Mouse (Mus musculus): ENCODE data around the gene Sez6l. TPM values are rescaled to one million over a fixed set of nuclear protein-coding genes. Genes with fewer than 3 reads are reported as not detected.

Sez6l gene
- polyA plus RNA-seq, 1 experiment from 2014 or later = 16.0 TPM

DNA sequence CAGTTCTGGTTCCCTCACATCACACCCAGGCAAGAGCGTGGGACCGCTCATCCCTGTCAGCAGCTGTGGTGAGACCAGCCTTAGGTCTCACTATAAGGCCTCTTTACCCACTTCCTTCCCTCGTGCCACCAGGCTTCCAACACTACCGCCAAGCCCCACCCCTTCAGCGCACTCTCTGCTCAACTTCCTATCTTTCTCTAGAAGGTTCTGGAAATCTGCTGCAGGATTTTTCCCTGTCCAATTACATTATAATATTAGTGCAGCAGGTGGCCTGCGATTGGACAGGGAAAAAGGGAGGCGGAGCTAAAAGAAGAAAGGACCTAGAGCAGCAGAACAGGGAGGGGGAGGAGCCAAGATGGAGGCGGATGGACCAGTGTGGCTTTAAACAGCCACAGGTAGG is 94.0 kb downstream of the Sez6l start:
- peaks cover 46% of the 10 kb centered on the region for H3K4me1 ChIP-seq
- H3K4me3 ChIP-seq = no peak overlapping the region
- no peak overlapping the region for H3K9ac ChIP-seq
- no peaks in the 10 kb centered on the region for H3K36me3 ChIP-seq
- H3K27me3 ChIP-seq = no peaks in the 10 kb centered on the region; the same call in 1 of the 2 replicates
- H3K27ac ChIP-seq = peak overlapping the region; percentile 72
- no peak overlapping the region for H3K4me2 ChIP-seq (replicated peaks)
- 82% methylated on average over 8 of the region's 8 CpGs for WGBS
- no peaks in the 10 kb centered on the region for H3K9me3 ChIP-seq (replicated peaks)
- ATAC-seq (ENCODE audit: low FRiP score) = no peak

GRCm38 (mm10) chr5:112482551-112482950 is 94.4 kb downstream of the Sez6l start:
- Histone ChIP-seq H3K9me3 (replicated peaks) (no peaks in the 10 kb centered on the region), H3K4me1 (peaks cover 51% of the 10 kb centered on the region), H3K9ac (0 out of 2 replicates have a peak overlapping the region, but pooled peaks have one; percentile 29), H3K4me3 (no peak overlapping the region), H3K27ac (peak overlapping the region; percentile 72), H3K4me2 (replicated peaks) (peak overlapping the region; percentile 38), H3K36me3 (no peaks in the 10 kb centered on the region), H3K27me3 (no peaks in the 10 kb centered on the region; the same call in 1 of the 2 replicates)
- 38% methylated on average over 13 of the region's 13 CpGs for WGBS
- 0 out of 2 replicates have a peak, but pooled peaks have one; percentile 6 for ATAC-seq (ENCODE audit: low FRiP score)

GRCm38 (mm10) chr5:112481946-112482410 is 95.0 kb downstream of the Sez6l start:
- 0 out of 2 replicates have a peak overlapping the region, but pooled peaks have one; percentile 29 for H3K9ac ChIP-seq
- no peaks in the 10 kb centered on the region for H3K9me3 ChIP-seq (replicated peaks)
- WGBS = 15% methylated on average over 19 of the region's 19 CpGs
- ATAC-seq (ENCODE audit: low FRiP score) = peak; percentile 62
- H3K4me3 ChIP-seq = no peak overlapping the region
- peak overlapping the region; percentile 72 for H3K27ac ChIP-seq
- H3K36me3 ChIP-seq = no peaks in the 10 kb centered on the region
- H3K4me1 ChIP-seq = peaks cover 54% of the 10 kb centered on the region
- no peaks in the 10 kb centered on the region; the same call in 1 of the 2 replicates for H3K27me3 ChIP-seq
- H3K4me2 ChIP-seq (replicated peaks) = peak overlapping the region; percentile 38

DNA sequence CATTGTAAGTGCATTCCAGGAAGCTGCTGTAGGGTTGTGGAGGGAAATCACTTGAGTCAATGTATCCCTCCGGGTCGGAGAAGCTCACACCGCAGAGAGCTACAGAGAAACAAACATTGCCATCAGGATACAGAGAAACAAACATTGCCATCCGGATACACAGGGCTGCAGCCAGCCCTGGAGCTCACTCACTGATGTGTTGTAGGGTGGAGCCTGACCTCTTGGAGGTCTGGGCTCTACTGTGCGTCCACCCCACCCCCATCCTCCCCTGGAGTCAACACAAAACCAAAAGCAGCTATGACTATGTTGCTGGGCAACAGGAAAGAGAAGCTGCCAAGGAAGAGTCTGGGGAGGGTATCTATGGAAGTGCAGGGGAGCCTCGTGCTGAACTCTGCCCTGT is 103.5 kb downstream of the Sez6l start:
- Histone ChIP-seq H3K4me2 (replicated peaks) (no peak overlapping the region), H3K27ac (no peak overlapping the region), H3K36me3 (no peaks in the 10 kb centered on the region), H3K9ac (no peak overlapping the region), H3K27me3 (peaks cover 10% of the 10 kb centered on the region), H3K9me3 (replicated peaks) (no peaks in the 10 kb centered on the region), H3K4me1 (peaks cover 27% of the 10 kb centered on the region), H3K4me3 (no peak overlapping the region)
- 31% methylated on average over 6 of the region's 6 CpGs for WGBS
- ATAC-seq (ENCODE audit: low FRiP score) = no peak

- no peak overlapping the region for H3K27ac ChIP-seq
- H3K9me3 ChIP-seq (replicated peaks) = no peaks in the 10 kb centered on the region
- peaks cover 9% of the 10 kb centered on the region for H3K27me3 ChIP-seq
- H3K4me2 ChIP-seq (replicated peaks) = no peak overlapping the region
- WGBS = 74% methylated on average over 6 of the region's 6 CpGs
- peaks cover 15% of the 10 kb centered on the region for H3K4me1 ChIP-seq
- H3K9ac ChIP-seq = no peak overlapping the region
- peaks cover 3% of the 10 kb centered on the region; the same call in 1 of the 2 replicates for H3K36me3 ChIP-seq
- ATAC-seq (ENCODE audit: low FRiP score) = no peak
- H3K4me3 ChIP-seq = no peak overlapping the region
Observed at GRCm38 (mm10) chr5:112470144-112470543, 106.8 kb downstream of the Sez6l start.

DNA sequence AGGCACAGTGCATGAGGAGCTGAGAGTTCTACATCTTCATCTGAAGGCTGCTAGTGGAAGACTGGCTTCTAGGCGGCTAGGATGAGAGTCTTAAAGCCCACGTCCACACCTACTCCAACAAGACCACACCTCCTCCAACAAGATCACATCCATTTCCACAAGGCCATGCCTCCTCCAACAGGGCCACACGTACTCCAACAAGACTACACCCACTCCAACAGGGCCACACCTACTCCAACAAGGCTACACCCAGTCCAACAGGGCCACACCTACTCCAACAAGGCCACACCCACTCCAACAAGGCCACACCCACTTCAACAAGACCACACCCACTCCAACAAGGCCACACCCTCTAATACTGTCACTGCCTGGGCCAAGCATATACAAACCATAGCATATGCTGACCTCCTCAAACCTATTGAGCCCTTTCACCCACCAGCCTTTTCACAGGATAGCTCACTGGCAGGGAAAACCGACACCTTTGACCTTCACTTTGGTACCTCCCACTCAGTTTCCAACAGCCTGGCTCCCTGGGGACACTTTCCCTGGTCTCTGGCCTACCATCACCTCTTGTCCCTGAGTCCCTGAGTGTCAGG is 107.9 kb downstream of the Sez6l start:
- H3K4me1 ChIP-seq = peaks cover 15% of the 10 kb centered on the region
- 83% methylated on average over 4 of the region's 4 CpGs for WGBS
- H3K9ac ChIP-seq = no peak overlapping the region
- no peak overlapping the region for H3K4me3 ChIP-seq
- H3K36me3 ChIP-seq = peaks cover 3% of the 10 kb centered on the region; the same call in 1 of the 2 replicates
- no peaks in the 10 kb centered on the region for H3K9me3 ChIP-seq (replicated peaks)
- no peak overlapping the region for H3K27ac ChIP-seq
- no peak for ATAC-seq (ENCODE audit: low FRiP score)
- H3K4me2 ChIP-seq (replicated peaks) = no peak overlapping the region
- peaks cover 6% of the 10 kb centered on the region; the same call in 1 of the 2 replicates for H3K27me3 ChIP-seq

- peaks cover 3% of the 10 kb centered on the region; the same call in 1 of the 2 replicates for H3K36me3 ChIP-seq
- WGBS = 51% methylated on average over 6 of the region's 6 CpGs
- H3K9me3 ChIP-seq (replicated peaks) = no peaks in the 10 kb centered on the region
- no peak overlapping the region for H3K4me3 ChIP-seq
- ATAC-seq (ENCODE audit: low FRiP score) = no peak
- H3K27me3 ChIP-seq = peaks cover under 1% of the 10 kb centered on the region
- H3K9ac ChIP-seq = no peak overlapping the region
- H3K4me1 ChIP-seq = peaks cover 7% of the 10 kb centered on the region; the same call in 1 of the 2 replicates
- H3K27ac ChIP-seq = no peak overlapping the region
- H3K4me2 ChIP-seq (replicated peaks) = no peak overlapping the region
Observed at GRCm38 (mm10) chr5:112466331-112466730, 110.7 kb downstream of the Sez6l start.

GRCm38 (mm10) chr5:112459903-112460302 is 117.1 kb downstream of the Sez6l start:
- H3K9me3 ChIP-seq (replicated peaks) = no peaks in the 10 kb centered on the region
- no peak overlapping the region for H3K4me2 ChIP-seq (replicated peaks)
- no peaks in the 10 kb centered on the region for H3K36me3 ChIP-seq
- H3K9ac ChIP-seq = no peak overlapping the region
- 55% methylated on average over 3 of the region's 3 CpGs for WGBS
- H3K27ac ChIP-seq = no peak overlapping the region
- H3K4me1 ChIP-seq = 0 out of 2 replicates have a peak, but pooled peaks cover 8% of the 10 kb centered on the region
- no peak overlapping the region for H3K4me3 ChIP-seq
- ATAC-seq (ENCODE audit: low FRiP score) = no peak
- H3K27me3 ChIP-seq = peaks cover 6% of the 10 kb centered on the region

DNA sequence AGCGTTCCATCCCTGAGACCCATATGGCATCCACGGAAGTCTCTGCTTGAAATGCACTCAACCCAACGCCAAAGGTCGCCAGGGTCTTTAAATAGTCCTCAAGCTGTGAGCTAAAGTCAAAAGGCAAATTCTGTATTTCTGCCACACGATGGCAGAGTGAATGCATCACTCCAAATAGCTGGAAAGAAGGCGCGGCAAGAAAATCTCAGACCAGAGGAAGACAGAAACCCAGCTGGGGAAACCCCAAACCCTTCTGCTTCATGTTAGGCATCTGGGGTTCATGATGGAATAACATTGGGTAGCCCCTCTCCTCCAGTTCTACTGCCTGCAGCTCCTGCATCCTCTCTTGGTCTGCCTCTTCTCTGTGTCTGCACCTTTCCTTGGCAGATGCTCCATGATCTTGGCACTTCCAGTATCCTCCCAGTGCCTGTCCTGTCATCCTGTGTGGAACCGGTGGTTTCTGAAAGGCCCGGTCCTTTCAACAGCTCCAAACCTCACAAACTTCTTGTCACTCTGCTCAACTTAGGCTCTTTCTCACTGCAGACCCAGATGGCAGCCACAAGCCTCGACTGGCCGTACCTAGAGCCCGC is 121.9 kb downstream of the Sez6l start:
- H3K4me3 ChIP-seq = no peak overlapping the region
- WGBS = 64% methylated on average over 12 of the region's 12 CpGs
- 0 out of 2 replicates have a peak, but pooled peaks cover 7% of the 10 kb centered on the region for H3K4me1 ChIP-seq
- ATAC-seq (ENCODE audit: low FRiP score) = no peak
- no peaks in the 10 kb centered on the region for H3K36me3 ChIP-seq
- no peaks in the 10 kb centered on the region for H3K9me3 ChIP-seq (replicated peaks)
- no peaks in the 10 kb centered on the region; the same call in 1 of the 2 replicates for H3K27me3 ChIP-seq
- H3K4me2 ChIP-seq (replicated peaks) = no peak overlapping the region
- no peak overlapping the region for H3K9ac ChIP-seq
- no peak overlapping the region for H3K27ac ChIP-seq

- no peak overlapping the region for H3K4me3 ChIP-seq
- 68% methylated on average over 9 of the region's 9 CpGs for WGBS
- no peaks in the 10 kb centered on the region for H3K4me1 ChIP-seq
- H3K9ac ChIP-seq = no peak overlapping the region
- no peak for ATAC-seq (ENCODE audit: low FRiP score)
- peaks cover 9% of the 10 kb centered on the region; the same call in 1 of the 2 replicates for H3K27me3 ChIP-seq
- H3K27ac ChIP-seq = no peak overlapping the region
- H3K9me3 ChIP-seq (replicated peaks) = no peaks in the 10 kb centered on the region
- no peak overlapping the region for H3K4me2 ChIP-seq (replicated peaks)
- no peaks in the 10 kb centered on the region for H3K36me3 ChIP-seq
Observed at GRCm38 (mm10) chr5:112453088-112453487, 123.9 kb downstream of the Sez6l start.

DNA sequence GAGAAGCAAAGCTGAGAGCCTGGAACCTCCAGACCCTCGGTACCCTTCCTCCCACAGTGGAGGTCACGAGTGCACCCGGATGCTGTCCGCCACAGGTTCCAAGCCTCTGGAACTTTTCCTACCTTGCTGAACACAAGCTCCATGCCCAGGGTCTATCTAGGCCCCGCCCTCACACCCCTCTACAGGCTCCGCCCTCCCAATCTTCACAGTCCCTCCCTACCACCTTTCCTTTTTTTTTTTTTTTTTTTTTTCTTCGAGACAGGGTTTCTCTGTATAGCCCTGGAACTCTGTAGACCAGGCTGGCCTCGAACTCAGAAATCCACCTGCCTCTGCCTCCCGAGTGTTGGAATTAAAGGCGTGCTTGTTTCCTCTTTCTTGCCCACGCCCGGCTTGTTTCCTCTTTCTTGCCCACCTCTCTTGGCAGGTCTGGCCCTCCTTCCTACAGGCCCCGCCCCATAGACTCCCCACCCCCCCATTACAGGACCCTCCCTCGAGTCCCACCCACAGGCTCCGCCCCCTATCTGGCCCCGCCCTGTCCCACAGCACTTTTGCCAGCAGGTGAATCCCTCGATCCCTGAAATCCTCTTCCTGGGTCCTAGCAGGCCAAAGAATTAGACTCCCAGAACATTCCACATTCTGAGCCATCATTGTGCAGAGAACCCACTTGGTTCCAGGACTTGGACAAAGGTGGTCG is 128.1 kb downstream of the Sez6l start, which contains the start of gene Gm6588:
Gene Gm6588, plus strand, starts transcription at position 680 of the 694 bp plus-strand sequence.
- no peaks in the 10 kb centered on the region for H3K36me3 ChIP-seq
- no peaks in the 10 kb centered on the region for H3K4me1 ChIP-seq
- 64% methylated on average over 17 of the region's 18 CpGs for WGBS
- peaks cover 9% of the 10 kb centered on the region; the same call in 1 of the 2 replicates for H3K27me3 ChIP-seq
- no peak within 1 kb of the TSS for H3K9ac ChIP-seq
- ATAC-seq (ENCODE audit: low FRiP score) = no peak
- H3K4me2 ChIP-seq (replicated peaks) = no peak within 1 kb of the TSS
- no peaks in the 10 kb centered on the region for H3K9me3 ChIP-seq (replicated peaks)
- H3K27ac ChIP-seq = no peak within 1 kb of the TSS
- no peak within 1 kb of the TSS for H3K4me3 ChIP-seq

DNA sequence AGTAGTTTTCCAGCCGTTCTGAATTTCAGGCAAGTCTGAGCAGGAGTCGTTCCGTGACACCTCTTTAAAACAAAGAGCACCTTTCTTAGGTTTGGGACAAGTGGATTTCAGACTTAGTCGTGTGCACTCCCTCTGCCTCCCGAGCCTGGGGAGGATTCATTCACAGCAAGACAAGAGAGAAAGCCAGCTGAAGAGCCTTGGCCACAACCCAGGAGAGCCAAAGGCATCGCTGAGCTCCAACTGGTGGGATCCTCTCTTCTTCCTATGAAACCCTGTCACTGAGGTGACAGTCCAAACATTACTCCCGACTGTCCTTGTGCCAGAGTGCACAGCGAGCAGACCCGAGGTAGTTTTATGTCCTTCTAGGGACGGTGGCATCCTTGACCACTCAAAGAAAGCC is 138.4 kb downstream of the Sez6l start:
- no peak overlapping the region for H3K4me2 ChIP-seq (replicated peaks)
- no peaks in the 10 kb centered on the region for H3K9me3 ChIP-seq (replicated peaks)
- H3K27me3 ChIP-seq = peaks cover 12% of the 10 kb centered on the region
- no peak for ATAC-seq (ENCODE audit: low FRiP score)
- H3K4me3 ChIP-seq = no peak overlapping the region
- 64% methylated on average over 10 of the region's 10 CpGs for WGBS
- no peaks in the 10 kb centered on the region for H3K4me1 ChIP-seq
- no peak overlapping the region for H3K27ac ChIP-seq
- no peak overlapping the region for H3K9ac ChIP-seq
- 0 out of 2 replicates have a peak, but pooled peaks cover 3% of the 10 kb centered on the region for H3K36me3 ChIP-seq
